Mouse (Mus musculus) intestine, embryonic 16.5 days (tissue): ENCODE results near the gene Filip1l. TPM values are rescaled to one million over a fixed set of nuclear protein-coding genes. Genes with fewer than 3 reads are reported as not detected.

ENCODE experiments used
- ATAC-seq: fragments of 200-750 bp; cut with Nextera tagmentation; 2 replicates; pipeline ENCODE4 v1.8.0; 2017; ENCODE audit warnings: moderate TSS enrichment, moderate library complexity
- H3K27ac ChIP-seq: fragments of 300-500 bp; sonication (generic); 2 replicates; pipeline ENCODE4 v1.5.1; 2014; ENCODE audit warnings: mild to moderate bottlenecking, low read length
- H3K27me3 ChIP-seq: fragments of 300-500 bp; sonication (generic); replicated peaks from 2 replicates; pipeline ENCODE4 v1.6.1; 2014; ENCODE audit warnings: low read length, control low read depth, mixed read lengths; ENCODE audit not compliant: control insufficient read depth, insufficient read depth
- H3K36me3 ChIP-seq: fragments of 300-500 bp; sonication (generic); 2 replicates; pipeline ENCODE4 v1.6.1; 2014; ENCODE audit warnings: low read length, control low read depth; ENCODE audit not compliant: control insufficient read depth, insufficient read depth
- H3K4me1 ChIP-seq: fragments of 300-500 bp; sonication (generic); 2 replicates; pipeline ENCODE4 v1.6.1; 2014; ENCODE audit warnings: low read length, control low read depth, mixed read lengths; ENCODE audit not compliant: control insufficient read depth, insufficient read depth
- H3K4me2 ChIP-seq: fragments of 300-500 bp; sonication (generic); 2 replicates; pipeline ENCODE4 v1.6.1; 2014; ENCODE audit warnings: low read depth, low read length, control low read depth
- H3K4me3 ChIP-seq: fragments of 300-500 bp; sonication (generic); 2 replicates; pipeline ENCODE4 v1.5.1; 2014; ENCODE audit warnings: mild to moderate bottlenecking, low read length
- H3K9ac ChIP-seq: fragments of 300-500 bp; sonication (generic); 2 replicates; pipeline ENCODE4 v1.6.1; 2014; ENCODE audit warnings: low read depth, low read length
- H3K9me3 ChIP-seq: fragments of 300-500 bp; sonication (generic); 2 replicates; pipeline ENCODE4 v1.6.1; 2016; ENCODE audit warnings: low read length, control low read depth; ENCODE audit not compliant: control insufficient read depth
- WGBS: fragments of 180-500 bp; shearing (Covaris S2); extraction: QIAGEN DNeasy Blood & Tissue Kit; methylation state at CpG from one replicate; pipeline ENCODE4 v1.1.7; 2014; 5-methylcytosine and 5-hydroxymethylcytosine counted together
- polyA plus RNA-seq: library from polyadenylated mRNA; unstranded; fragments of >200 nt; fragmentation: Nextera tagmentation; extraction: Ambion mirVana; gene quantifications from 2 replicates; pipeline ENCODE4 v1.2.1, GENCODE M21; 2015

The Filip1l gene
- polyA plus RNA-seq, 1 experiment from 2014 or later: 30.4 TPM

DNA sequence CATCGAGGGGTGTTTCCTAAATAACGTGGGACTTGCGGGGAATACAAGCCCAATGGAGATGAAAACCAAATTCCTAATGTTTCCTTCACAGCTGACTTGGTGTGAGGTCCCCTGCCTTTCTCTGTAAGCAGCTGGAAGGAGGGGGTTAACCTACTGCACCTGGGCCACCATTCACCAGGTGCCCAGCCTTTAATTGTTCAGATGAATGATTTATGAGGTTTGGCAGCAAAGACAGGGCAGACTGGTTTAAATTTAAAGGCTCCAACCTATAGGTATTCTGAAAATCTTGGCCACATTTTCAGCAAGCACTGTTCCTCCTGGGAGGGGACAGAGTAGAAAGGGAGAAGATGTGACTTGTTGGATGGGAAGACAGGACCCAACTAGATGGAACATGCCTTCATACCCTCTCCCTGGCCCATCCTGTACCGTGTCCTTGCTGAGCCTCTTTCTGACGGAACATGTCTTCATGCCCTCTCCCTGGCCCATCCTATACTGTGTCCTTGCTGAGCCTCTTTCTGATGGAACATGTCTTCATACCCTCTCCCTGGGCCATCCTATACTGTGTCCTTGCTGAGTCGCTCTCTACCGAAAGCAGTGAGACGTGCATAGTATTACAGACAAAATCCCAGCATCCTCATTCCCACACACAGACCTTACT, 101.3 kb downstream of the Filip1l start:
- H3K27ac ChIP-seq: no peak overlapping the region
- H3K4me2 ChIP-seq: no peak overlapping the region
- no peak overlapping the region for H3K9ac ChIP-seq
- no peaks in the 10 kb centered on the region for H3K9me3 ChIP-seq
- 0 out of 2 replicates have a peak, but pooled peaks cover 8% of the 10 kb centered on the region for H3K4me1 ChIP-seq
- no peaks in the 10 kb centered on the region for H3K27me3 ChIP-seq
- WGBS: 83% methylated on average over 8 of the region's 8 CpGs
- no peaks in the 10 kb centered on the region for H3K36me3 ChIP-seq
- no peak overlapping the region for H3K4me3 ChIP-seq
- no peak for ATAC-seq

GRCm38 (mm10) chr16:57455573-57455972, 102.7 kb downstream of the Filip1l start:
- Histone ChIP-seq H3K4me1 (0 out of 2 replicates have a peak, but pooled peaks cover 8% of the 10 kb centered on the region), H3K27me3 (no peaks in the 10 kb centered on the region), H3K9me3 (no peaks in the 10 kb centered on the region), H3K4me3 (no peak overlapping the region), H3K4me2 (no peak overlapping the region), H3K27ac (no peak overlapping the region), H3K36me3 (no peaks in the 10 kb centered on the region), H3K9ac (no peak overlapping the region)
- ATAC-seq: no peak
- 82% methylated on average over 3 of the region's 3 CpGs for WGBS

DNA sequence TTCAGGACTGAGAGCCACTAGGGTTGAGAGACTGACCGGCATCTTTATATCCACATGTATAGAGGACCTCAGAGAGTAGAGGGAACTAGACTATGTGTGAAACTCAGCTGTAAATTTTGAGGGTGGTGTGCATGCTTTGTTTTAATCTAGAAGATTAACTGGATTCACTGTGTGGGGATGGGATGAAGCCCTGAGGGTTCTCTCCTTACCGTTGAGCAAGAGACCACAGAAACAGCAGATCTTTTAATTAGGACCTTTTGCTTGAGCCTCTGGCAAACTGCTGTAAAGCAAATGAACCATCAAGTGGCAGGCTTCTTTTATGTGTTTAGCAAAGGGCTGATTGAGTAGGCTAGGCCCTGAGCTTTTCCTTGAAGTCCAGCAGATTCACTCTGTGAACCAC, 103.1 kb downstream of the Filip1l start:
- H3K9me3 ChIP-seq: no peaks in the 10 kb centered on the region
- no peak overlapping the region for H3K4me3 ChIP-seq
- no peaks in the 10 kb centered on the region for H3K36me3 ChIP-seq
- H3K4me2 ChIP-seq: no peak overlapping the region
- WGBS: 75% methylated on average over 2 of the region's 2 CpGs
- H3K9ac ChIP-seq: no peak overlapping the region
- H3K4me1 ChIP-seq: 0 out of 2 replicates have a peak, but pooled peaks cover 8% of the 10 kb centered on the region
- no peak overlapping the region for H3K27ac ChIP-seq
- no peaks in the 10 kb centered on the region for H3K27me3 ChIP-seq
- no peak for ATAC-seq

GRCm38 (mm10) chr16:57465386-57465913, 112.6 kb downstream of the Filip1l start:
- Histone ChIP-seq H3K9ac (no peak overlapping the region; the same call in 1 of the 2 replicates), H3K36me3 (no peaks in the 10 kb centered on the region), H3K27me3 (no peaks in the 10 kb centered on the region), H3K27ac (no peak overlapping the region), H3K9me3 (no peaks in the 10 kb centered on the region), H3K4me2 (no peak overlapping the region), H3K4me1 (no peaks in the 10 kb centered on the region), H3K4me3 (no peak overlapping the region)
- WGBS: 84% methylated on average over 9 of the region's 9 CpGs
- peak; percentile 72 for ATAC-seq

GRCm38 (mm10) chr16:57469301-57469700, 116.4 kb downstream of the Filip1l start:
- Histone ChIP-seq H3K4me3 (no peak overlapping the region), H3K27me3 (no peaks in the 10 kb centered on the region), H3K4me2 (no peak overlapping the region), H3K9ac (no peak overlapping the region), H3K4me1 (no peaks in the 10 kb centered on the region), H3K27ac (no peak overlapping the region), H3K9me3 (no peaks in the 10 kb centered on the region), H3K36me3 (no peaks in the 10 kb centered on the region)
- 67% methylated on average over 4 of the region's 4 CpGs for WGBS
- ATAC-seq: no peak

DNA sequence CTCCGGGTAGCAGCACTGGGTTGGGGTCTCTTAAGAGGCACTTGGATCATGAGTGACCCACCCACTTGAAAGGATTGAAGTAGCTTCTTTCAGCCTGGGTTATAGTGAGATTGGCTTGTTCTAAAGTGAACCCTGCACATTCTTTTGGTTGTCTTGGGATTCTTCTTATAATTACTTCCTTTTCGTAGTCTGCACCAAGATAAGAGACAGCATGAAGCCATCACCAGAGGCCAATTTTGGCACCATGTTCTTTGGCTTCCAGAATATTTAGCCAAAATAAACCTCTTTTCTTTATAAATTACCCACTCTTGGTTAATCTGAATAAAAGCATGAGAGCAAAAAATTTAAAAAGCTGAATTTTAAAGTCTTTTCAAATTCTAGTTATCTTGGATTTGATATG, 117.0 kb downstream of the Filip1l start:
- no peak for ATAC-seq
- H3K4me2 ChIP-seq: no peak overlapping the region
- H3K27me3 ChIP-seq: no peaks in the 10 kb centered on the region
- H3K9ac ChIP-seq: no peak overlapping the region
- no peaks in the 10 kb centered on the region for H3K4me1 ChIP-seq
- no peaks in the 10 kb centered on the region for H3K9me3 ChIP-seq
- no peaks in the 10 kb centered on the region for H3K36me3 ChIP-seq
- H3K4me3 ChIP-seq: no peak overlapping the region
- no peak overlapping the region for H3K27ac ChIP-seq
- WGBS: 84% methylated on average over 2 of the region's 2 CpGs

GRCm38 (mm10) chr16:57470286-57470830, 117.5 kb downstream of the Filip1l start:
- Histone ChIP-seq H3K4me1 (no peaks in the 10 kb centered on the region), H3K27me3 (no peaks in the 10 kb centered on the region), H3K27ac (no peak overlapping the region), H3K9ac (no peak overlapping the region), H3K4me3 (no peak overlapping the region), H3K36me3 (no peaks in the 10 kb centered on the region), H3K9me3 (no peaks in the 10 kb centered on the region), H3K4me2 (no peak overlapping the region)
- no peak for ATAC-seq
- 88% methylated on average over 12 of the region's 12 CpGs for WGBS

DNA sequence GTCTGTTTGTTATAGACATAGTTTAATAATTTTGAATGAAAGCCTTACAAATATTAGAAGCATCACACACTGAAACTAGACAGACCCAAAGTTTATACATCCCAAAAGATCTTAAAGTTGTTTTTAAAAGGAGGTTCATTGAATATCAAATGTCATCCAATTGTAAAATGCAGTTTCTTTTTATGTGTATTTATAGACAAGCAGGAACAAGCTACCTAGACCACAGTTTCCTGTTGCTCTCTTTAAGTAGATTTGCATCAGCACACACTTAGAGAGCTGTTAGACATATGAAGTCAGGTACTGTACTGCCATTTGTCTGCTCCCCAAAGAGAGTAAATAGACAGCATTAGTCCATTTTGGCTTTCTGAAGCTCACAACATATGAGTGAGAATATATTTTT, 118.2 kb downstream of the Filip1l start:
- no peak for ATAC-seq

GRCm38 (mm10) chr16:57473415-57474085, 120.7 kb downstream of the Filip1l start:
- 49% methylated on average over 10 of the region's 10 CpGs for WGBS
- no peak for ATAC-seq
- Histone ChIP-seq H3K4me2 (no peak overlapping the region), H3K27ac (no peak overlapping the region), H3K4me3 (no peak overlapping the region), H3K36me3 (no peaks in the 10 kb centered on the region), H3K4me1 (no peaks in the 10 kb centered on the region), H3K27me3 (no peaks in the 10 kb centered on the region), H3K9me3 (peaks cover 7% of the 10 kb centered on the region; the same call in 1 of the 2 replicates), H3K9ac (no peak overlapping the region)

More for the DNA sequence above, 118.2 kb downstream of the Filip1l start:
- Histone ChIP-seq H3K36me3 (no peaks in the 10 kb centered on the region), H3K4me3 (no peak overlapping the region), H3K27ac (no peak overlapping the region), H3K27me3 (no peaks in the 10 kb centered on the region), H3K4me2 (no peak overlapping the region), H3K9ac (no peak overlapping the region), H3K4me1 (no peaks in the 10 kb centered on the region), H3K9me3 (no peaks in the 10 kb centered on the region)
